Mouse (Mus musculus): ENCODE results near the gene Foxo3.

- TF ChIP-seq CTCF (IDR thresholded peaks at IDR 0.05; ENCODE audit: low read depth, low read length) = no peak
- no peak for TF ChIP-seq POLR2A (IDR thresholded peaks at IDR 0.05; ENCODE audit: extremely low read depth, insufficient read depth, low read length)
Measured at GRCm38 (mm10) chr10:42278307-42278850, 1.8 kb upstream of the Foxo3 start.

All from liver, adult 2 months (tissue).